Mouse (Mus musculus): Measurements from ENCODE around the gene Gm11938.

Gm11938 gene

GRCm38 (mm10) chr11:99566530-99566929 lies 36.6 kb downstream of the Gm11938 start, which contains the start of gene Krtap3-1:
Krtap3-1 (minus strand) TSS chr11:99566630.
- no peak for DNase-seq

- DNase-seq, result no peak
Observed at GRCm38 (mm10) chr11:99562580-99562979, 40.5 kb downstream of the Gm11938 start.

- no peak for DNase-seq
Observed at GRCm38 (mm10) chr11:99559366-99559765, 43.7 kb downstream of the Gm11938 start, which contains the start of gene Gm11939. Gm11939 (minus strand) TSS chr11:99559466.

- DNase-seq, result no peak
Observed at GRCm38 (mm10) chr11:99557976-99558745, 44.9 kb downstream of the Gm11938 start.

- no peak for DNase-seq
Observed at GRCm38 (mm10) chr11:99556753-99557152, 46.4 kb downstream of the Gm11938 start, which contains the start of gene Krtap3-2. Krtap3-2 (minus strand) TSS chr11:99556853.

GRCm38 (mm10) chr11:99556195-99556594 lies 46.9 kb downstream of the Gm11938 start:
- DNase-seq, result no peak
